Mouse (Mus musculus) hindlimb bud, embryonic 11.5 days (tissue): ENCODE measurements around the gene Zfand2b.

ENCODE experiments used
- DNase-seq: peaks from one replicate; pipeline ENCODE4 v3.0.0-alpha.2; 2012; ENCODE audit warnings: low read depth, low spot score; ENCODE audit errors: extremely low spot score

Zfand2b gene

GRCm38 (mm10) chr1:75159540-75160255 is 8.7 kb upstream of the Zfand2b start:
- DNase-seq = no peak

GRCm38 (mm10) chr1:75160256-75160617 is 8.2 kb upstream of the Zfand2b start:
- no peak for DNase-seq

GRCm38 (mm10) chr1:75168093-75168471 is 364 bp upstream of the Zfand2b start:
- DNase-seq = no peak

- no peak for DNase-seq
These were observed 11.1 kb downstream of the Zfand2b start for GRCm38 (mm10) chr1:75179334-75180104.

- DNase-seq = peak; percentile 67
These were observed 11.7 kb downstream of the Zfand2b start, which contains the start of gene Abcb6 for GRCm38 (mm10) chr1:75180105-75180590. Abcb6 (minus strand) TSS chr1:75180392.

- DNase-seq = no peak
These were observed 12.3 kb downstream of the Zfand2b start for GRCm38 (mm10) chr1:75180741-75181140.

GRCm38 (mm10) chr1:75181377-75181870 is 13.0 kb downstream of the Zfand2b start:
- no peak for DNase-seq

- no peak for DNase-seq
These were observed 13.7 kb downstream of the Zfand2b start for GRCm38 (mm10) chr1:75182160-75182559.

- DNase-seq = no peak
These were observed 17.0 kb downstream of the Zfand2b start for GRCm38 (mm10) chr1:75185495-75185894.

GRCm38 (mm10) chr1:75187126-75187525 is 18.7 kb downstream of the Zfand2b start:
- no peak for DNase-seq

GRCm38 (mm10) chr1:75187914-75188483 is 19.6 kb downstream of the Zfand2b start:
- no peak for DNase-seq

- no peak for DNase-seq
These were observed 22.1 kb downstream of the Zfand2b start for GRCm38 (mm10) chr1:75190577-75190976.

- DNase-seq = no peak
These were observed 22.8 kb downstream of the Zfand2b start for GRCm38 (mm10) chr1:75191258-75191621.

- DNase-seq = peak; percentile 86
These were observed 23.4 kb downstream of the Zfand2b start, which contains the start of the genes Ankzf1 and Atg9a for GRCm38 (mm10) chr1:75191622-75192402. Ankzf1 (plus strand) TSS chr1:75192151. Atg9a (minus strand) TSS chr1:75192196.

- DNase-seq = no peak
These were observed 24.0 kb downstream of the Zfand2b start for GRCm38 (mm10) chr1:75192452-75192851.

- no peak for DNase-seq
These were observed 32.8 kb downstream of the Zfand2b start for GRCm38 (mm10) chr1:75201236-75201635.

- no peak for DNase-seq
These were observed 40.7 kb downstream of the Zfand2b start for GRCm38 (mm10) chr1:75208967-75209678.

GRCm38 (mm10) chr1:75210136-75211087 is 42.0 kb downstream of the Zfand2b start, which contains the start of the genes Glb1l and Stk16:
Glb1l (minus strand) TSS chr1:75210813.
Stk16 (plus strand) TSS chr1:75210838.
- DNase-seq = peak; percentile 89
